Mouse (Mus musculus): ENCODE measurements around the gene Abcc4. TPM values are rescaled to one million over a fixed set of nuclear protein-coding genes. Genes with fewer than 3 reads are reported as not detected.

Abcc4 gene
- polyA plus RNA-seq, 1 experiment: 8.7 TPM

DNA sequence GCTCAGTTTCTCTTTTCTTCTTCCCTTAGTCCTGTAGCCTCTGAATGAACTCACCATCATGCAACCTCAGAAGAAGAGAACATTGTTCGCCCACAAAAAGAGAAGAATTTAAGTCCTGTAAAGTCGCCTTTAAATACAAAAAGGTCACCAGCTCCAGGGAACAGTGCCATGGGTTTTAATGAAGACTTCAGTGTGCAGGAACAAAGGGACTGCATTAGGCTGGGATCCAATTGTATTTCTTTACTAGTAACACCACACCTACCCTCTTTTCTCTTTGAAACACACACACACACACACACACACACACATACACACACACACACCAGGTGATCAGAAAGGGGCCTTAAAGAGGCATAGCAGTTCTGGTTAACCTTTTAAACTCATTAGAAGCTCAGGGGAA is 195.2 kb downstream of the Abcc4 start:
- WGBS: 92% methylated on average over 2 of the region's 2 CpGs
- DNase-seq: no peak
- H3K4me3 ChIP-seq (replicated peaks; ENCODE audit: extremely low read depth, low read depth, low read length): no peak overlapping the region
- peaks cover 3% of the 10 kb centered on the region; the same call in 1 of the 2 replicates for H3K4me1 ChIP-seq (ENCODE audit: control insufficient read depth, insufficient read depth, low read length)
- TF ChIP-seq CTCF (IDR thresholded peaks at IDR 0.05; ENCODE audit: insufficient read depth, low read length): no peak
- TF ChIP-seq POLR2A (IDR thresholded peaks at IDR 0.05; ENCODE audit: borderline replicate concordance, extremely low read depth, low read depth, low read length): no peak

GRCm38 (mm10) chr14:118510216-118510615 is 195.8 kb downstream of the Abcc4 start:
- no peak for DNase-seq
- Histone ChIP-seq H3K4me3 (replicated peaks; ENCODE audit: extremely low read depth, low read depth, low read length) (no peak overlapping the region), H3K4me1 (ENCODE audit: control insufficient read depth, insufficient read depth, low read length) (peaks cover 3% of the 10 kb centered on the region; the same call in 1 of the 2 replicates)
- 92% methylated on average over 5 of the region's 5 CpGs for WGBS
- TF ChIP-seq POLR2A (IDR thresholded peaks at IDR 0.05; ENCODE audit: borderline replicate concordance, extremely low read depth, low read depth, low read length) (no peak), CTCF (IDR thresholded peaks at IDR 0.05; ENCODE audit: insufficient read depth, low read length) (no peak)

GRCm38 (mm10) chr14:118507829-118508228 is 198.2 kb downstream of the Abcc4 start:
- peaks cover 3% of the 10 kb centered on the region; the same call in 1 of the 2 replicates for H3K4me1 ChIP-seq (ENCODE audit: control insufficient read depth, insufficient read depth, low read length)
- TF ChIP-seq POLR2A (IDR thresholded peaks at IDR 0.05; ENCODE audit: borderline replicate concordance, extremely low read depth, low read depth, low read length): no peak
- no peak for TF ChIP-seq CTCF (IDR thresholded peaks at IDR 0.05; ENCODE audit: insufficient read depth, low read length)
- WGBS: 61% methylated on average over 14 of the region's 14 CpGs
- H3K4me3 ChIP-seq (replicated peaks; ENCODE audit: extremely low read depth, low read depth, low read length): no peak overlapping the region
- DNase-seq: no peak

GRCm38 (mm10) chr14:118506591-118507146 is 199.3 kb downstream of the Abcc4 start:
- TF ChIP-seq POLR2A (IDR thresholded peaks at IDR 0.05; ENCODE audit: borderline replicate concordance, extremely low read depth, low read depth, low read length): no peak
- no peak for TF ChIP-seq CTCF (IDR thresholded peaks at IDR 0.05; ENCODE audit: insufficient read depth, low read length)
- no peak overlapping the region for H3K4me3 ChIP-seq (replicated peaks; ENCODE audit: extremely low read depth, low read depth, low read length)
- H3K4me1 ChIP-seq (ENCODE audit: control insufficient read depth, insufficient read depth, low read length): peaks cover 3% of the 10 kb centered on the region; the same call in 1 of the 2 replicates
- no peak for DNase-seq
- 30% methylated on average over 14 of the region's 14 CpGs for WGBS

DNA sequence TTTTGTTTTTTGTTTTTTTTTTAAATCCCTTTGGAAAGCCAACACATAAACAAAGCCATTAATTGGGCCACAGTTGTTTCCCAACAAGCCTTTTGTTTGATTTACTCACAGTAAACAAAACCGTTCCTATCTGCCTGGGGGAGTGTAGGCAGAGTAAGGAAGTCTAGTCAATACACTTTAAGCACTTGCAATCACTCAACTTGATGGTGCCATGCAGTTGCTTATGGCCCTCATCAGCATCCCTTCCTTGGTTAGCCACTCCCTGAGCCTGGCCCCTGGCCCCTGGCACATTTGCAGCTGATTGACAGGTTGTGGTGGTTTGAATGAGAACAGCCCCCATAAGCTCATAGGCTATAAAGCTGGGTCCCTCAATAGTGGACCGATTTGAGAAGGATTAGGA is 209.3 kb downstream of the Abcc4 start:
- no peak for DNase-seq
- WGBS: 61% methylated on average over 2 of the region's 2 CpGs
- TF ChIP-seq POLR2A (IDR thresholded peaks at IDR 0.05; ENCODE audit: borderline replicate concordance, extremely low read depth, low read depth, low read length) (no peak), CTCF (IDR thresholded peaks at IDR 0.05; ENCODE audit: insufficient read depth, low read length) (no peak)
- Histone ChIP-seq H3K4me3 (replicated peaks; ENCODE audit: extremely low read depth, low read depth, low read length) (no peak overlapping the region), H3K4me1 (ENCODE audit: control insufficient read depth, insufficient read depth, low read length) (no peaks in the 10 kb centered on the region)

DNA sequence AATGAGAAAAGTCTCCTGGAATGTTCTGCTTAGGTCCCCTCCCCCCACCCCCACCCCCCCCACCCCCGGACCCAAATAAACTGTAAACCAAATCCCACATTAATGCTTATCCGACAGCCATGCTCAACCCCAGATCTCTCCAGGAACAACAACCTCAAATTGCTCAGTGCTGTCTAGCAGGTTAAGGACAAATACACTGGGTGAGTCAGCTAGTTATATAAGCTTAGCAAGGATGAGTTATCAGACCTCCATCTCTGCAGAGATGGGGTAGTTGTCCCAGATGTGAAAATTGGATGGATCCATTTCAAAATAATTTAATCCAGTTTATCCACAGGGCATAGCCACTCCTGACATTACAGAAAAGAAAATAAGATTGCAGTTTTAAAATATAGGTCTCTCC is 210.6 kb downstream of the Abcc4 start:
- Histone ChIP-seq H3K4me3 (replicated peaks; ENCODE audit: extremely low read depth, low read depth, low read length) (no peak overlapping the region), H3K4me1 (ENCODE audit: control insufficient read depth, insufficient read depth, low read length) (no peaks in the 10 kb centered on the region)
- TF ChIP-seq POLR2A (IDR thresholded peaks at IDR 0.05; ENCODE audit: borderline replicate concordance, extremely low read depth, low read depth, low read length) (no peak), CTCF (IDR thresholded peaks at IDR 0.05; ENCODE audit: insufficient read depth, low read length) (no peak)
- WGBS: 70% methylated on average over 2 of the region's 2 CpGs
- DNase-seq: no peak

DNA sequence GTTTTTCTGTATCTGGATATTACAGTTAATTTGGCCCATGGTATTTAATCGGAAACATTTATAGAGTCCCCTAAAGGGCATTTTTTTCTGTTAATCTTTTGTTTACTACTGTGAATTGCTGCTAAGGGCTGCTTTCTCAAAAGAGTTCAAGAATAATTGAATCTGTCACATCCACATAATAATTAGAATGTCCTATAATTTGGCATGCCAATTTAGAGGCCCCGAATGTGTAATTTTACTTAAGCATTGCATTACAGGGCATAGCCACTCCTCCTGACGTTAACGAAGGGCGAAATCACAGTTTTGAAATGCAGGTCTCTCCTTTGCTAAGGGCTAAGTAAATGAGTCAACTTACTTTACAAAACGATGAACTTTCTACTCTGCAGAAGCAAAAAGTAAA is 214.3 kb downstream of the Abcc4 start:
- WGBS: 87% methylated on average over 6 of the region's 6 CpGs
- DNase-seq: no peak
- no peak for TF ChIP-seq CTCF (IDR thresholded peaks at IDR 0.05; ENCODE audit: insufficient read depth, low read length)
- no peak for TF ChIP-seq POLR2A (IDR thresholded peaks at IDR 0.05; ENCODE audit: borderline replicate concordance, extremely low read depth, low read depth, low read length)
- Histone ChIP-seq H3K4me1 (ENCODE audit: control insufficient read depth, insufficient read depth, low read length) (no peaks in the 10 kb centered on the region), H3K4me3 (replicated peaks; ENCODE audit: extremely low read depth, low read depth, low read length) (no peak overlapping the region)

- Histone ChIP-seq H3K4me3 (replicated peaks; ENCODE audit: extremely low read depth, low read depth, low read length) (no peak overlapping the region), H3K4me1 (ENCODE audit: control insufficient read depth, insufficient read depth, low read length) (no peaks in the 10 kb centered on the region)
- 61% methylated on average over 13 of the region's 13 CpGs for WGBS
- TF ChIP-seq CTCF (IDR thresholded peaks at IDR 0.05; ENCODE audit: insufficient read depth, low read length): no peak
- no peak for TF ChIP-seq POLR2A (IDR thresholded peaks at IDR 0.05; ENCODE audit: borderline replicate concordance, extremely low read depth, low read depth, low read length)
- no peak for DNase-seq
These were observed 214.7 kb downstream of the Abcc4 start for GRCm38 (mm10) chr14:118491300-118491699.

DNA sequence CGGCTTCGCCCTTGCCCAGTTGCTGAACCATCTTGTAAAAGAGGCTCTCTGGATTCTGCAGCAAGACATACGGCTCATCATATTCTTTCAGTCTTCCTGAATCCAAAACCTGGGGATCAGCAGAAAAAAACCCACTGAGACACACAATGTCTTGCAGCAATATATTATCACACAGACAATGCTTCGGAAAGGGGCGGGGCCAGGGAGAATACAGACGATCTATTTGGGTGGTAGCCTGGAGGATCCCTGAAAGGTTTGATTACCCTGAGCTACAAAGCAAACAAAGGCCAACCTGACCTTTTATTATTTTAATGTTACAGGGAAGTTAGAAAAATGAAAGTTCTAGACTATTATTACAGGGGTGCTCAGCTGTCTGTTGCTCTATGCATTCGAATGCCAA is 215.5 kb downstream of the Abcc4 start:
- DNase-seq: no peak
- 81% methylated on average over 7 of the region's 7 CpGs for WGBS
- no peak overlapping the region for H3K4me3 ChIP-seq (replicated peaks; ENCODE audit: extremely low read depth, low read depth, low read length)
- H3K4me1 ChIP-seq (ENCODE audit: control insufficient read depth, insufficient read depth, low read length): no peaks in the 10 kb centered on the region
- TF ChIP-seq POLR2A (IDR thresholded peaks at IDR 0.05; ENCODE audit: borderline replicate concordance, extremely low read depth, low read depth, low read length) (no peak), CTCF (IDR thresholded peaks at IDR 0.05; ENCODE audit: insufficient read depth, low read length) (no peak)

DNA sequence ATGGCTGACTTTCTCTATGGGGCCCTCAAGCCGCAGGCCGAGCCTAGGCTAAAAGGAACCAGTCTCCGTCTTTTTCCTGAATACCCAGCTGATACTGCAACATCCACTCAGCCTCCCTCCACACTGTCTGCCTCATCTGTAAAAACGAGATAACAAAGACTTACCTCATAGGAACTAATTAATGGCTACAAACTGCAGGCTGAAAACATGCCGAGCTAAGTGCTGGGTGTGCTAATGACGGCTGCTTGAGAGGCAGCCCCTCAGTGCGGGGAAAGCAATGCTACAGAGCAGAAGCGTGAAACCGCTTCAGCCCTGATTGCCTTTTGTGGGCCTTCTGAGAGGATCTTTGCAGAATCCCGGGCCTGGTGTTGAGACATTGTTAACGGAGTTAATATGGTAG is 219.7 kb downstream of the Abcc4 start:
- DNase-seq: no peak
- Histone ChIP-seq H3K4me3 (replicated peaks; ENCODE audit: extremely low read depth, low read depth, low read length) (no peak overlapping the region), H3K4me1 (ENCODE audit: control insufficient read depth, insufficient read depth, low read length) (no peaks in the 10 kb centered on the region)
- TF ChIP-seq CTCF (IDR thresholded peaks at IDR 0.05; ENCODE audit: insufficient read depth, low read length): no peak
- no peak for TF ChIP-seq POLR2A (IDR thresholded peaks at IDR 0.05; ENCODE audit: borderline replicate concordance, extremely low read depth, low read depth, low read length)
- 91% methylated on average over 11 of the region's 11 CpGs for WGBS

Measured in lung, adult 2 months (tissue).